Mouse (Mus musculus): ENCODE results near the gene Vps26c. TPM values are rescaled to one million over a fixed set of nuclear protein-coding genes. Genes with fewer than 3 reads are reported as not detected.

Gene Vps26c
- polyA plus RNA-seq (2015; fragmentation: Illumina TruSeq; extraction: RNeasy Lipid Tissue Mini Kit (QIAGEN cat#74804); ENCODE audit: insufficient read depth, low read depth, low replicate concordance): 5.4 TPM

GRCm38 (mm10) chr16:94526344-94527151, at the start of gene Vps26c:
TSS of gene Vps26c (minus strand) at chr16:94526830.

GRCm38 (mm10) chr16:94569229-94570176, 42.9 kb upstream of the Vps26c start, which contains the start of gene Dyrk1a:
TSS of gene Dyrk1a (plus strand) at chr16:94570010.

Other genes starting within 250 kb of the Vps26c start
- 3.8 TPM for gene Hlcs, start 213.3 kb downstream of the Vps26c start, polyA plus RNA-seq (2015; fragmentation: Illumina TruSeq; extraction: RNeasy Lipid Tissue Mini Kit (QIAGEN cat#74804); ENCODE audit: insufficient read depth, low read depth, low replicate concordance)
- gene Ripply3, start 198.4 kb downstream of the Vps26c start, polyA plus RNA-seq (2015; fragmentation: Illumina TruSeq; extraction: RNeasy Lipid Tissue Mini Kit (QIAGEN cat#74804); ENCODE audit: insufficient read depth, low read depth, low replicate concordance): 4.2 TPM
- 10.4 TPM for gene Ttc3, start 156.2 kb downstream of the Vps26c start, polyA plus RNA-seq (2015; fragmentation: Illumina TruSeq; extraction: RNeasy Lipid Tissue Mini Kit (QIAGEN cat#74804); ENCODE audit: insufficient read depth, low read depth, low replicate concordance)
- 18.3 TPM for gene Pigp, start 155.0 kb downstream of the Vps26c start, polyA plus RNA-seq (2015; fragmentation: Illumina TruSeq; extraction: RNeasy Lipid Tissue Mini Kit (QIAGEN cat#74804); ENCODE audit: insufficient read depth, low read depth, low replicate concordance)
- 4.4 TPM for gene Dyrk1a, start 43.2 kb upstream of the Vps26c start, polyA plus RNA-seq (2015; fragmentation: Illumina TruSeq; extraction: RNeasy Lipid Tissue Mini Kit (QIAGEN cat#74804); ENCODE audit: insufficient read depth, low read depth, low replicate concordance)